Mouse (Mus musculus) skeletal muscle tissue, adult 2 months (tissue): Measurements from ENCODE around the gene Pfdn6.
"Not testable (repeated sequence)": the region's sequence is repeated elsewhere in the genome, so short reads cannot be mapped to it uniquely, and the experiment has no call there.

ENCODE experiments used
- DNase-seq: peaks from one replicate; pipeline ENCODE4 v3.0.0-alpha.2; 2012; ENCODE audit warnings: low read depth, low spot score

Gene Pfdn6

GRCm38 (mm10) chr17:33940206-33940805 is at the start of gene Pfdn6, which contains the start of gene Wdr46:
Pfdn6 (minus strand) TSS chr17:33940343.
Wdr46 (plus strand) TSS chr17:33940660.
- DNase-seq: peak; percentile 76

- DNase-seq: not testable (repeated sequence)
Measured at GRCm38 (mm10) chr17:33982136-33982535, 42.0 kb upstream of the Pfdn6 start.

- peak; percentile 96 for DNase-seq
Measured at GRCm38 (mm10) chr17:33981192-33981909, 41.2 kb upstream of the Pfdn6 start.

- DNase-seq: no peak
Measured at GRCm38 (mm10) chr17:33980181-33981035, 40.3 kb upstream of the Pfdn6 start.

- DNase-seq: no peak
Measured at GRCm38 (mm10) chr17:33979512-33980050, 39.4 kb upstream of the Pfdn6 start.

GRCm38 (mm10) chr17:33978631-33979031 is 38.5 kb upstream of the Pfdn6 start:
- DNase-seq: peak; percentile 96

- no peak for DNase-seq
Measured at GRCm38 (mm10) chr17:33977861-33978557, 37.9 kb upstream of the Pfdn6 start.

- no peak for DNase-seq
Measured at GRCm38 (mm10) chr17:33973572-33973971, 33.4 kb upstream of the Pfdn6 start.

GRCm38 (mm10) chr17:33972691-33973090 is 32.5 kb upstream of the Pfdn6 start:
- DNase-seq: no peak

GRCm38 (mm10) chr17:33969394-33969793 is 29.3 kb upstream of the Pfdn6 start:
- DNase-seq: no peak

GRCm38 (mm10) chr17:33968927-33969326 is 28.8 kb upstream of the Pfdn6 start:
- DNase-seq: no peak

GRCm38 (mm10) chr17:33968489-33968888 is 28.3 kb upstream of the Pfdn6 start:
- peak; percentile 83 for DNase-seq

- no peak for DNase-seq
Measured at GRCm38 (mm10) chr17:33965846-33966550, 25.9 kb upstream of the Pfdn6 start.

GRCm38 (mm10) chr17:33965082-33965845 is 25.1 kb upstream of the Pfdn6 start:
- no peak for DNase-seq

- no peak for DNase-seq
Measured at GRCm38 (mm10) chr17:33962876-33963275, 22.7 kb upstream of the Pfdn6 start.

- no peak for DNase-seq
Measured at GRCm38 (mm10) chr17:33959948-33960347, 19.8 kb upstream of the Pfdn6 start.

- no peak for DNase-seq
Measured at GRCm38 (mm10) chr17:33959135-33959534, 19.0 kb upstream of the Pfdn6 start.

GRCm38 (mm10) chr17:33958451-33958850 is 18.3 kb upstream of the Pfdn6 start:
- DNase-seq: no peak

- DNase-seq: no peak
Measured at GRCm38 (mm10) chr17:33957493-33957892, 17.4 kb upstream of the Pfdn6 start.

GRCm38 (mm10) chr17:33956336-33956735 is 16.2 kb upstream of the Pfdn6 start:
- DNase-seq: no peak
